Mouse (Mus musculus) spleen, adult 2 months (tissue): Measurements from ENCODE around the gene Cdip1. TPM values are rescaled to one million over a fixed set of nuclear protein-coding genes. Genes with fewer than 3 reads are reported as not detected.

ENCODE experiments used
- DNase-seq, 2 experiments: peaks; one replicate each; pipeline versions ENCODE4 v3.0.0 to v3.0.0-alpha.2; 2012 to 2021; ENCODE audit warnings: low spot score in 2 of 2, low read depth in 1 of 2
- H3K27ac ChIP-seq: fragments of 200-500 bp; 2 replicates; pipeline ENCODE4 v1.5.1; 2012; ENCODE audit warnings: low read length, inconsistent platforms; ENCODE audit not compliant: insufficient read depth
- H3K27me3 ChIP-seq: fragments of 200-500 bp; 2 replicates; pipeline ENCODE4 v1.6.1; 2012; ENCODE audit warnings: mild to moderate bottlenecking, moderate library complexity, low read length, inconsistent platforms; ENCODE audit not compliant: control insufficient read depth, insufficient read depth
- H3K36me3 ChIP-seq: fragments of 200-500 bp; 2 replicates; pipeline ENCODE4 v1.6.1; 2012; ENCODE audit warnings: mild to moderate bottlenecking, low read length, inconsistent platforms; ENCODE audit not compliant: control insufficient read depth, insufficient read depth
- H3K4me1 ChIP-seq: fragments of 200-500 bp; 2 replicates; pipeline ENCODE4 v1.6.1; 2011; ENCODE audit warnings: inconsistent platforms; ENCODE audit not compliant: control insufficient read depth, insufficient read depth, insufficient read length
- H3K4me3 ChIP-seq: fragments of 200-500 bp; 2 replicates; pipeline ENCODE4 v1.5.1; 2011; ENCODE audit warnings: mild to moderate bottlenecking, inconsistent platforms; ENCODE audit not compliant: insufficient read depth, insufficient read length; ENCODE audit errors: extremely low read depth
- CTCF ChIP-seq: fragments of 200-500 bp; IDR thresholded peaks from 2 replicates; pipeline ENCODE4 v1.5.1; 2011; ENCODE audit warnings: mild to moderate bottlenecking, inconsistent platforms; ENCODE audit not compliant: insufficient read depth, insufficient read length, insufficient replicate concordance; ENCODE audit errors: extremely low read depth
- POLR2A ChIP-seq: fragments of 200-500 bp; IDR thresholded peaks from 2 replicates; pipeline ENCODE4 v1.6.1; 2011; ENCODE audit warnings: low read depth, low read length, inconsistent platforms
- WGBS: fragments of 180-500 bp; shearing (Covaris S2); methylation state at CpG from one replicate; pipeline ENCODE4 v1.1.7; 2018; 5-methylcytosine and 5-hydroxymethylcytosine counted together
- polyA plus RNA-seq: library from polyadenylated mRNA; depleted of rRNA; stranded (reverse); fragments of >200 nt; gene quantifications from 2 replicates; pipeline ENCODE4 v1.2.3, GENCODE M21; 2012

The Cdip1 gene
- polyA plus RNA-seq, 1 experiment: 40.4 TPM

DNA sequence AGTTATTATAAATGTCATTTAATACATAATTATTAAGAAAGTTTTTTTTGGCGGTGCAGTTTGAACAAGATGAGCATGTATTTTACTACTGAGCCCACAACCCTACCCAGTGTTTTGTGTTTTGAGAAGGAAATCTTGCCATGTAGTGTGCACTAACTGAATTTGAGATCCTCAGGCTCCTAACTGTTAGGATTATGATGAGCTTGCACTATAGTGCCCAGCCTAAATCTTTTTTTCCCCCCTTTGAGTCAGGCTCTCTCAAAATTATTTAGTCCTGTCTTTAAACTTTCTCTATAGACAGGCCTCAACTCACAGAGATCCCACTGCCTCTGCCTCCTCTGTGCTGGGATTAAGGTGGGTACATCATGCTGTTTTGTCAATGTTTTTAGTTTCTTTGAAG is 62.6 kb downstream of the Cdip1 start:
- Histone ChIP-seq H3K4me3 (no peak overlapping the region), H3K4me1 (peaks cover 14% of the 10 kb centered on the region), H3K36me3 (no peaks in the 10 kb centered on the region), H3K27me3 (no peaks in the 10 kb centered on the region), H3K27ac (no peak overlapping the region)
- TF ChIP-seq POLR2A: no peak
- no peak for TF ChIP-seq CTCF
- 70% methylated on average over 1 of the region's 1 CpGs for WGBS
- no peak for DNase-seq

GRCm38 (mm10) chr16:4726528-4727128 is 63.5 kb downstream of the Cdip1 start:
- no peaks in the 10 kb centered on the region for H3K36me3 ChIP-seq
- peak in 1 of 2 experiments; percentile 47 for DNase-seq
- H3K4me3 ChIP-seq: peak overlapping the region; percentile 97
- peaks cover 16% of the 10 kb centered on the region for H3K4me1 ChIP-seq
- H3K27me3 ChIP-seq: no peaks in the 10 kb centered on the region
- no peak for TF ChIP-seq POLR2A
- no peak for TF ChIP-seq CTCF
- under 1% methylated on average over 40 of the region's 40 CpGs for WGBS
- peak overlapping the region; percentile 92 for H3K27ac ChIP-seq

- DNase-seq: peak; percentile 76 to 95
- peaks cover 13% of the 10 kb centered on the region for H3K4me1 ChIP-seq
- peak; percentile 95 for TF ChIP-seq POLR2A
- no peak for TF ChIP-seq CTCF
- H3K36me3 ChIP-seq: no peaks in the 10 kb centered on the region
- no peaks in the 10 kb centered on the region for H3K27me3 ChIP-seq
- peak within 1 kb of the TSS; percentile 97 for H3K4me3 ChIP-seq
- peak within 1 kb of the TSS; percentile 92 for H3K27ac ChIP-seq
- WGBS: 4% methylated on average over 35 of the region's 35 CpGs
Observed at GRCm38 (mm10) chr16:4725780-4726527, 64.1 kb downstream of the Cdip1 start, which contains the start of gene Hmox2. TSS of gene Hmox2 (plus strand) at chr16:4726361.

DNA sequence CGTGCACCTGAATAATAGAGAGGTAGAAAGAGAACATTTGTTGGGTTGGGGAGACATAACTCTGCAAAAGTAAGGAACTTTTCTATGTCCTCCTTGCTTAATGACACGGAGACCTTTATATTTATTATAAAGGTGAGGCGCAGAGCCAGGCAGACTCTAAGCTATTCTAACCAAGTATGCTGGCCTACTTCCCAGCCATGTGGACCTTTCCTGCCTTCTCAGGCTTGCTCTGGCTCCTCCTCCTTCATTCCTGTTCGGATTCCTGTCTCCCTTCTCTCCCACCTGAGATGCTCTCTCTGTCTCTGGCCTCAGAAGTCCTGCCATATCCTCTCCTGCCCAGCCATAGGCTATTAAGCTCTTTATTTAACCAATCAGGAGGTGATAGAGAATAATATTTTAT is 64.8 kb downstream of the Cdip1 start:
- no peaks in the 10 kb centered on the region for H3K36me3 ChIP-seq
- no peak for DNase-seq
- no peak overlapping the region for H3K27ac ChIP-seq
- no peaks in the 10 kb centered on the region for H3K27me3 ChIP-seq
- WGBS: 95% methylated on average over 4 of the region's 4 CpGs
- no peak for TF ChIP-seq POLR2A
- TF ChIP-seq CTCF: no peak
- no peak overlapping the region for H3K4me3 ChIP-seq
- H3K4me1 ChIP-seq: peaks cover 13% of the 10 kb centered on the region

DNA sequence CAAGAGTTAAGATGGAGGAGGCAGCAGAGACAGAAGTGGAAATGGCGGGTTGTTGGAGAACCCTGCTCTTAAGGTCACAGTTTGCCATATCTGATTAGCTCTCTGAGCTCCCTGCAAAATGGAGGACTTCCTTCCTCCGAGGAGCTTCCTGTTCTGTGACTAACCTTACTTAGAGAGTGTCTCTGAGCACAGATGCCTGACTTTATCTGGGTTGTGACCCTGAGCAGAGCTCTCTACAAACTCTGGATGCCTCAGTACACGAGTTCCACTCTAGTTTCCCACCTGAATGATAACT is 67.2 kb downstream of the Cdip1 start:
- Histone ChIP-seq H3K27ac (peak overlapping the region; percentile 72), H3K36me3 (no peaks in the 10 kb centered on the region), H3K4me1 (peaks cover 10% of the 10 kb centered on the region), H3K4me3 (no peak overlapping the region), H3K27me3 (no peaks in the 10 kb centered on the region)
- no peak for DNase-seq
- TF ChIP-seq CTCF: no peak
- TF ChIP-seq POLR2A: no peak
- WGBS: 31% methylated on average over 3 of the region's 3 CpGs

DNA sequence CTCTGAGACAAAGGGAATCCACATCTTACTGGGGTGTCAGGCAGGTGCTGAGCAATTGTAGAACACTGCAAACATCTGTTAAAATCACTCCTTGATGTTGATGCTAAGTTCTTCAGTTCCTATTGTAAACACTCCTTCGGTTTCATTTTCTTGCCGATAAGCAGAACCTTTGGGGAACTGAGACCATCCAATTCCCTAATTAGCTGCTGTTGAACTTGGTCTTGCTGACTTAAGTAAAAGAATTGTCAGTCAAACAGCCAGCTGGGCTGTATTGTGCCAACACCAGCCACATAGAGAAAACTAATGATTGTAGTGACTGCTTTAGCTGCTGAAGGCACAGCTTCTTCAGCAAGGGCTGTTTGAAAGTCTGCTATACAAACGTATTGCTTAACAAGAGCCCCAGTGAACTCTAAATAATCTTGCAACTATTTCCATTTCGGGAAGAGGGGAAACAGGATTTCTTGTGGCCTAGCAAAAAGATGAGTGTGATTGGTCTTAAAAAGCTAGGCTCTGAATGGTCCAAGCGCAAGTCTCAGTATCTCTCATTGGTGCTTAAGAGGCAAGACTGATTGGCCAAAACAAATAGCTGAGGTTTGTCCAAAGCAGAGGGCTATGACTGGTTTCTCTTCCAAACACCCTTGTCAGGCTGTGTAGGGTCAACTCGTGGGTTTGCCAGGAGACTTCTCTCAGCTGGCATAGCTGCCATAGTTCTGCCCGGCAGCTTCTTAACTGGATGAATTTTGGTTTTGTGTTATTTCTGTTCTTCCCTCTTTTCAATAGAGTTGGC is 67.8 kb downstream of the Cdip1 start:
- H3K27ac ChIP-seq: peak overlapping the region; percentile 72
- TF ChIP-seq CTCF: no peak
- 29% methylated on average over 7 of the region's 7 CpGs for WGBS
- H3K4me3 ChIP-seq: no peak overlapping the region
- no peaks in the 10 kb centered on the region for H3K36me3 ChIP-seq
- peaks cover 9% of the 10 kb centered on the region; the same call in 1 of the 2 replicates for H3K4me1 ChIP-seq
- H3K27me3 ChIP-seq: no peaks in the 10 kb centered on the region
- DNase-seq: no peak
